Mouse (Mus musculus): Measurements from ENCODE around the gene Smarca4.
"Not testable (repeated sequence)": the region's sequence is repeated elsewhere in the genome, so short reads cannot be mapped to it uniquely, and the experiment has no call there.

Gene Smarca4

DNA sequence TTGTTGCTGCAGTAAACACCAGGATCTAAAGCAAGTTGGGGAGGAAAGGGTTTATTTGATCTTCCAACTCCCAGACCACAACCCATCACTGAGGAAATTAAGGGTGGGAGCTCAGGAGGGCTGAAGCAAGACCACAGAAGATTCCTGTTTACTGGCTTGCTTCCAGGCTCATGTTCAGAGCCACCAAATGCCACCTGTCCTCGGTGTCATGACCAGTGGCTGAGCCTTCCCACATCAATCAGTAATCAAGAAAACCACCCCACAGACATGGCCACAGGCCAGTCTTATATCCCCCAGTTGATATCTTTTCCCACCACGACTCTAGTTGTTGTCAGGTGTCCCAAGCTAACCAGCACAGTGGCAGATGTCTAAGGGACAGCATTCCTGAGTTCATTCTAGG lies 37.3 kb downstream of the Smarca4 start:
- CTCF ChIA-PET = no interaction called here

DNA sequence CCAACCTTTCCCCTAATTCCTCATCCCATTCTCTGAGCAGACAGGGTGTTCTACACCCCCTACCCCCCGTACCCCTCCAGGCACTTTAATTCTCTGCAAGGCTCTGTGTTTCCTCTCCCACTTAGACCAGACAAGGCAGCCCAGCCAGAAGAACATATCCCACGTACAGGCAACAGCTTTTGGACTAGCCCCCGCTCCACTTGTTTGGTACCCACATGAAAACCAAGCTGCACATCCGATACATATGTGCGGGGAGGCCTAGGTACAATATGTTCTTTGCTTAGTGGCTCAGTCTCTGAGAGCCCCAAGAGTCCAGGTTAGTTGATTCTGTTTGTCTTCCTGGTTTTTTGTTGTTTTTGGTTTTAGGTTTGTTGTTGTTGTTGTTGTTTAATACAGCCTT lies 46.1 kb downstream of the Smarca4 start:
- CTCF ChIA-PET = no interaction called here

DNA sequence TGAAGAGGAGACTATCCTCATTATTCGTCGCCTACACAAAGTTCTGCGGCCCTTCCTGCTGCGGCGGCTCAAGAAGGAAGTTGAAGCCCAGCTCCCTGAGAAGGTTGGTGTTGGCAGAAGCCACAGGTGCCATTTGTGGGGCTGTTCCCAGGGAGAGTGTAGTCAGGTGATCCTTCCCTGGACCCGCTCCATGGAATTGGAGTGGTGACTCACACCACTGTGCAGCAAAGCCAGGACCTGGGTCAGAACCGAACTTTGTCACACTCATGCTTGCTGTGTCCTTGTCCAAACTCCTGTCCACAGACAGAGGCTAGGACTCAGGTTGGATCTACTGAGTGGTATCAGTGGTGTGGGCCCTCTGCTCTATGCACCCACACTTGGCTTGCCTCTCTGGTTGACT lies 53.0 kb downstream of the Smarca4 start:
- CTCF ChIA-PET = no interaction called here

DNA sequence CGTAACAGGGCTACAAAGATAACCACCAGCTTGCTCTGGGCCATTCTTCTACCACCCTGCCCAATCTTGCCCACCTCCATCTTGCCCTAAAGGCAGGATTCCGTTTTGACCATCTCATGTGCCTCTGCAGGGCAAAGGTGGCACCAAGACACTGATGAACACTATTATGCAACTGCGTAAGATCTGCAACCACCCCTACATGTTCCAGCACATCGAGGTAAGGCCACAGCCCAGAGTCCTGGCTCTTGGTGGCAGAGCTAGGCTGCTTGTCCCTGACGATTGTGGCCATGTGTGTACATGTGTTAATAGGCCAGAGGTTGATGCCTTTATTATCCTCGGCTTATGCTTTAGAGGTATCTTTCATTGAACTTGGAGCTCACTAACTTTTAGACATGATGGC lies 54.4 kb downstream of the Smarca4 start:
- CTCF ChIA-PET = no interaction called here

DNA sequence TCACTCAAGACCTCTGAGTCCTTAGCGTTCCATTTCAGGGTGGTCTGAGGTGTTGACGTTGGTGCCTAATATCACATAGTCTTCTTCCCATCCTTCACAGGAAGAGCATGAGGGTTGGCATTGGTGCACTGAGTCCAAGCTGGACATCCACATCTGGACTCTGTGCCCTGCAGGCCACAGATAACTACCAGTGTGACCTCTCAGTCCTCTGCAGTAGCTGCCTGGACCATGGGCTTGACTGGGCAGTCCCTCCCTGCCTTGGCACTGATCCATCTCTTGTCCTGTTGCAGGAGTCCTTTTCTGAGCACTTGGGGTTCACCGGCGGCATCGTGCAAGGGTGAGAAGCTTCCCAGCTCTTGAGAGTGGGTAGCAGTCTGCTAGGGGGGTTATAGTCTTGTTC lies 55.8 kb downstream of the Smarca4 start:
- CTCF ChIA-PET = no interaction called here

DNA sequence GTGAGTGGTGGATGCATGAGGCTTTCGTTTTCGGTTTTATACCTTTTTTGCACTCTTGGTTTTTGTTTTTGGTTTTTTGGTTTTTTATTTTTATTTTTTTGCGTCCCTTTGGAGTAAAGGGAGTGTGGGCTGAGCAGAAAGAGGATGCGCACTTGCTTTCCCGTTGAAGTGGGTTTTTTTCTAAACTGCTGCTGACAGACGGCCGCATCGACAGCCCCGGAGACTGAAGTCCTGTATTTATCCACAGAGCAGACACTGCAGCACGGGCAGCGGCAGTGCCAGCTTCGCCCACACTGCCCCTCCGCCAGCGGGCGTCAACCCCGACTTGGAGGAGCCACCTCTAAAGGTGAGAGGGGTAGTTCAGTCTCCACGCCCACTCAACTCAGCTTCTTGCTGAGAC lies 61.7 kb downstream of the Smarca4 start:
- CTCF ChIA-PET = no interaction called here

DNA sequence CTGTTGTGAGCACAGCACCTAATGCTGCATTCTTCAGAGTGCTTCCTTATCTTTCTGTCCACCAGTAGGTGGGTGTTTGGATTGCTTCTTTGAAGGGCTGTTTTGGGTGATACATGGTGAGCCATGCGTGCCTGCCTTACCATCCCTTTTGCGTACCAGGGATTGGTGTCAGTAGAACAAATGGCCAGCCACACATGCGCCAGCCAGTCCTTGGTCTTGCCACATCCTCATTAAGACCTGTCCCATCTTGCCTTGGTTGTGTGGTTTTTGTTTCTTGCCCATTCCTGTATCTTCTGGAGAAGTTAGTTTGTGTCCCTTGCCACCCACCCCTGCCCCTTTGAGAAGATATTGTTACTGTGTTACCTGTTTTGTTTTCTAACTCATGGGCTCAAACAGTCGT lies 64.5 kb downstream of the Smarca4 start:
- CTCF ChIA-PET = no interaction called here

DNA sequence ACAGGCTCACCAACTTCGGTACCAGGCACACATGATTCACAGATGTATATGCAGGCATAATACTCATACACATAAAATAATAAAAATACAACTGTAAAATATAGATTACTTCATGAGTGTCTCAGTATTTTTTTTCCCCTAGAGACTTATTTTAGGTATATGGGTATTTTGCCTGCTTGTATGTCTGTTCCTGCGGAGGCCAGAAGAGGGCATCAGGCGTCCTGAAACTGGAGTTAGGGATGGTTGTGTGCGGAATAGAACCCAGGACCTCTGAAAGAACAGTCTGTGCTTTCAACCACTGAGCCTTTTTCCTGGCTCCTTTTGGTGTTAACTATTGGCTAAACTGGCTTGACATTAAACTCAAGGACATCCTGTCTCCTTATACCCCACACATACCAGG lies 66.9 kb downstream of the Smarca4 start:
- CTCF ChIA-PET = no interaction called here

DNA sequence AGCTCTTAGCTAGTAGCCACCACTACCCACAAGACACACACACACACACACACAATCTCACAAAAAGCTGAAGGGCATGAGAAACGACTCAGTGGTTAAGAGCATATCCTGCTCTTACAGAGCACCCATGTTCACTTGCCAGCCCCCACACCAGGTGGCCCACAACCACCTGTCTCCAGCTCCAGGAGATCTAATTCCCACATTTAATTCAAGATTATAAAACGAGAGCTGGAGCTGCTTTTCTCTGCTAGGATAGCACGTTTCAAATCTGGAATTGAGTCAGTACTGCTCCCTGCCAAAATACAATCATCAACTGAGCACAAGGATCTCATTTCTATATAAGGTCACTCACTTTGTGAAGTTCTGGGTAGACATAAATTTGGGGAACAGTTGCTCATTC lies 67.9 kb downstream of the Smarca4 start:
- CTCF ChIA-PET = no interaction called here

DNA sequence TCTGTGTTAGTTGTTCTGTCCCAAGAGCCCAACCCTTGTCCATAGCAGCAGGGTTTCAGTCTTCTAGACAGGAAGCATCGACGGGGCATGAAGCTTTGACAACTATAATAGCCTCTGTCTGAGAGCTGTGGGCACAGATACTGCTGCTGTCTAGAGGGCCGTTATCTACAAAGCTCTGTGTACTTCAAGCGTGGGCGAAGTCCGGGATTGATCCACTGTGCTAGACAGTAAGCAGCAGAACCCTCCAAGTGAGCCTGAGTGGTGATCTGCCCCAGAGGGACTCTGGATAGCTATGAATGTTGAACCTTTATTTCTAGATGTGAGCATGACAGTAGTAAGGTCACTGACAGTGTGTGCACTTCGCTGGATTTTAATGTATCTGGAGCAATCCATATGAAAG lies 72.6 kb downstream of the Smarca4 start:
- CTCF ChIA-PET = interaction anchor here (0.6 kb wide), 1 partner anchor 14 kb away, joined by 3 read pairs; no protein-coding TSS in a partner anchor

DNA sequence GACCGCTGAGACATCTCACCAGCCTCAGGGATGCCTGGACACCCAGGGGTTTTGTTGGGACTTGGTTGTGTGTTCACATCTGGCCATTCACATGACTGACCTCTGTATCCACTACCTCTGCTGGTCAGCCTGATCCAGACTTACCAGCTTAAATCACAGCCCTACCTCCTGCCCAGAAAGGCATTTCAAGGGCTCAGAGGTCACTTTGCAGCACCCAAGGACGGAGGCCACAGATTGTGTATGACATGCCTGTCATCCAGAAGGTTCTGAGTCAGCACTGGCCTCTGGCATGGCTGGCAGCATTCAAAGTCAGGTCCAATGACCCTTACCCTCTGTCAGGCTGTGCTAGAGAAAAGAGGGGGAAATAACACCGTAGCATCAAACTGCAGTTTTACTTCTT lies 74.1 kb downstream of the Smarca4 start:
- CTCF ChIA-PET = no interaction called here

DNA sequence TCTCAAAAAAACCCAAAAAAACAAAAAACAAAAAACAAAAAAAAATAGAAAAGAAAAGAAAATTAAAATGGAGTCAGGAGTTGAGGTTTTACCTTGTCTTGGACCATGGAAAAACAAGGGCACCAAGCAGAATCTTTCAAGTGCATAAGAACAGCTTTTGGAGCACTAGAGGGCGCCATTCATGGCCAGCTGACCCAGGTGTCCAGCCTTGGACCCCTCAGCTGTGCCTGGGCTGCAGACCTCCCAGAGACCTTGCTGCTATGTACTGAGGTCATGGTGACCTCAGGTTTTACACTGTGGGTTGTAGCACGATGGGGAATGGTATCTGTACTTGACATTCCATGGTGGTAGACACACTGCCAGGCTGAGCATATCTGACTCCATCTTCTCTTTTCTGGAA lies 75.9 kb downstream of the Smarca4 start:
- CTCF ChIA-PET = no interaction called here

DNA sequence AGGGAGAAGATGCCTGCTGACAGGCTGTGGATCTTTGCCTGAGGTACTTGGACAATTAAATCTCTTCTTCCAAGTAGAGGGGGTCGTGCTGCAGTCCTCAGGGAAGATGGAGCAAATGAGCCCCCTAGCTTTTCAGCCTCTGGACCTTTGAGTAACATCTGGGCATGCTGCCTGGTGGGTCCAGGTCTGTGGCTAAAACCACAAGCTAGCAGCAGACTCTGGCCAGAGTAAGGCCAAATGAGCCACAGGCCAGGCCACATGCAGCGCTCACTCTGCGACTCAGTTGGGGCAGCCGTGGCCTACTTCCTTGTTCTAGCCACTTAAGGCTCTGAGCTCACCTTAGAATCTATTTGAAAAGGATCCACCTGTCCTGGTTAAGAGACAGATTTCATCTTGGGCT lies 76.5 kb downstream of the Smarca4 start:
- CTCF ChIA-PET = no interaction called here

DNA sequence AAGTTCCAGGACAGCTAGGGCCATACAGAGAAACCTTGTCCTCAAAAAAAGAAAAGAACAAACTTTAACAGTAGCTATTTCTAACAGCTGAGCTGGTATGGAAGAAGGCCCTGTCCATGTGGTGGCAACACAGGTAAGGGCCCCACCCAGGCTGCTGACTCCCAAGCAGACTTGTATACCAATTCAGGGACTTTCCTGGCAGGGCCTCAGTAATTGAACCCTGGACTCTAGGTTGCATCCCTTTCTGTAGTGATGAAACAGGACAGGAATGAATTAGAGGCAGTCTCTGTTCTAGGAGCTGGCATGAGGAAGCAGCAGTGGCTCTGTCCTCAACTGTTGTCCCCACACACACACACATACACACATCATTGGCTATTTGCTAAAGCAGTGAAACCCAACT lies 78.1 kb downstream of the Smarca4 start:
- CTCF ChIA-PET = no interaction called here

DNA sequence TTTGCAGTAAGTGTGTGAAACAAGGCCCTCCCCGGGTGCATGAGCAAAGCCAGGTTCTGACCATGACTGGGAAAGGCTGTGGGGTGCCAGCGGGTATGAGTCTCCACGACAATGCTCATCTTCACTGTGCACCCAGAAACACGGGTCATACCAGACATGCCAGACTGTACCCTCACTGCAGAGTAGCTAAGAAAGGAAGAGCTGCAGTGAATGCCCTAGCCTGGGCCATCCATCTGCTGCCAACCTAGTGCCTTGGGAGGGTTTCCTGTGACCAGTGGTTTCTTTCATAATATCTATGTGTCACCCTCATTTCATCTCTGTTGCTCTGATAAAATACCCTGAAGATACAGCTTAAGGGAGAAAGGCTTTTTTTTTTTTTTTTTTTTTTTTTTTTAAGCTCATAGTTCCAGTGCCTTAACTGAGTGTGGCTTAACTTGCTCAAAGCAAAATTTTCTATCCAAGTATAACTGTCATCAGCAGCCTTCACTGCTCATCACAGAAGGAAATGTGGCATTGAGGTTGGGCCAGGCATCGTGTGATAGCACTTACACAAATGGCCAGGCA lies 79.3 kb downstream of the Smarca4 start:
- CTCF ChIA-PET = no interaction called here

DNA sequence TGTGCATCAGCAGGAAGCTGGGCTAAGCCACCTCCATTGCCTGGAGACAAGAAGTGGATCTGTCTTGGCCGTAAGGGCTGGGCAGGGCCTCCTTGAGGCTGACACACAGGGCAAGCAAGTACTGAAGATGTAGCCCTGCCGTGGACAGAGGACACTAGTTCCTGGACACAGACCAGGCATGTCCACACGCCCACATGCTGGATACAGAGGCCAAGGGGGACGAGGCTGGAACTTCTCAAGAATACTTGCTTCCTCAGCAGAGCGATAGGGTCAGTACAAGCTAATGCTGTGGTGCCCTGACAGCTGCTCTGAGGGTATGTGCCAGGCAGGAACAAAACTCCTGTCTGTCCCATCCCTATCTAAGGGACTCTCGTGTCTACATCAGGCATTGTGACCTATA lies 81.2 kb downstream of the Smarca4 start:
- CTCF ChIA-PET = no interaction called here

DNA sequence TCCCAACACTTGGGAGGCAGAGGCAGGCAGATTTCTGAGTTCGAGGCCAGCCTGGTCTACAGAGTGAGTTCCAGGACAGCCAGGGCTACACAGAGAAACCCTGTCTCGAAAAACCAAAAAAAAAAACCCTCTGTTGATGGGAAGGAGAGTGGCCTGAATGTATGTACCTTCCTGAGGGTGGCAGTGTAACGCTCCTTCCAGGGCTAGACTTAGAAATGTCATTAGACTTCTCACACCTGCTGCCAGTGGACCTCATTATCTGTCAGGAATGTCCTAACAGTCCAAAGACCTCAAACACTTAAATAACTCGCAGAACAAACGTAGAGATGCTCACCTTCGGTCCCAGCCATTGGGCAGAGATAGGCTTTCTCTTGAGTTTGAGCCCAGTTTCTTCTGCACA lies 83.3 kb downstream of the Smarca4 start:
- CTCF ChIA-PET = not testable (repeated sequence)

DNA sequence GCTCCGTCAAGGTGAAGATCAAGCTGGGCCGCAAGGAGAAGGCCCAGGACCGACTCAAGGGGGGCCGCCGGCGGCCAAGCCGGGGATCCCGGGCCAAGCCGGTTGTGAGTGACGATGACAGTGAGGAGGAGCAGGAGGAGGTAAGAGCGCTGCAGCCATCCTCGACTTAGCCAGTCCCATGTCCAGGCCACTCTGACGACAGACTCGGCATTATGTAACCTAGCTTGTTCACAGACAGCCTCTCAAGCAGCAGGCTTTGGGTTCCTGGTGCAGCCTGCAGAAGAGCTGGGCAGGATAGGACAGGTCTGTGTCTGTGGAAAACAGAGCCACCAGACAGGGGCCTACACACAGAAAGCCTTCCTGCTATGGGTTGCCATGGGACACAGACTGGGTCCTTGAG lies 85.1 kb downstream of the Smarca4 start:
- CTCF ChIA-PET = no interaction called here

DNA sequence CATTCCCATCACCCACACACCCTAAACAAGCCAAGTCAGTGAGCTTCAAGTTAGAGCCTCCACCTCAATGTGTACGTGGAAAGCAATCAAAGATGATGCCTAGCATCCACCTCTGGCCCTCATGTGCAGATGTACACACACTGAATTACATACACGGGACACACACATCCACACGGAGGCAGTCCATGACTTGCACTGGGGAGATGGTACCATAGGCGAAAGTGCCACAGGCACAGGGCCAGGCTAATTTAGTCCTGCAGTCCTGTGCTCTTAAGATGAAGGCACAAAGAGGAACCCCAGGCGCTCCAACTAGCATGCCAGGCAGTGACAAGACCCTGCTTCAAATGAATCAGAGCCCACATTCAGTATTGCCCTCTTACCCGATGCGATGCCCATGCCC lies 87.5 kb downstream of the Smarca4 start:
- CTCF ChIA-PET = no interaction called here

DNA sequence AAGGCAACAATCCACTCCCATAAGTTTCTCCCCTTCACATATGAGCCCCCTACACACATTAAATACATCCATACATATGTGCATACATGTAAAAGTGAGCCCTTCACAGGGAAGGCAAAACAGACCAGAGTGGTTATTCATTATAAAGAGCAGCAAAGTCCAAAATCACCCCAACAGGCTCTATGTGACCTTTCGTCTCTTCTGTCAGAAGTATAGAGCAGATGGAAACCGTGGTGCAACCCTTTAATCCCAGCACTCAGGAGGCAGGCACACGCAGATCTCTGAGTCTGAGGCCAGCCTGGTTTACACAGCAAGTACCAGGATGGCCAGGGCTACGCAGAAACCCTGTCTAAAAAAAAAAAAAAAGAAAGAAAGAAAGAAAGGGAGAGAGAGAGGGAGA lies 90.1 kb downstream of the Smarca4 start:
- CTCF ChIA-PET = interaction anchor here (0.7 kb wide), 1 partner anchor 334 kb away, joined by 5 read pairs; no protein-coding TSS in a partner anchor

DNA sequence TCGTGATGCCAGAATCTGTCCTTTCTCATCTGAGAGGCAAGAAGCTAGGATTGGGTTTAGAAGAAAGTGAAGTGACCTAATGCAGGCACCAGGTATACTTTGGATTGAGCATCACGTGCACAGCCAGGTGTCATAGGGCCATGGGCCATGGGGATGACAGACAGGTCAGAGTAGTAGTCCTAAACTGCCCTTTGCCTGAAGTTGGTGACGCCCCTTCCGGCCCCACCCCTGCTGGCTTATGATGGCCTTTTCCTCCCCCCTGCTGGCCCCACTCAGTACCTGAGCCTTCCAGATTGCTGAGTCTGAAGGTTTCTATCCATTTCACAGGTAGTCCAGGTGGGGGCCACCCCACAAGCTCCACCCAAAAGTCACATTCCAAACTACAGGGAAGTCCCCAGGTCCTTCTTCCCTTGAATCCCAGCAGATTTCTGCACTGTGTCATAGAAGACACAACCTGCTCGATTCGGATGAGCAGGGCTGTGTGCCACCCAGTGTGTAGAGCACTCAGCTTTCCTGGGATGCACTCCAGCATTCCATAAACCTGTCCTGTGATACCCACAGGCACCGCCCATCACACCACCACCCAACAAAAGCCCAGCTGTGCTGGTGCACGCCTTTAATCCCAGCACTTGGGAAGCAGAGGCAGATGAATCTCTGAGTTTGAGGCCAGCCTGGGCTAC lies 90.8 kb downstream of the Smarca4 start:
- CTCF ChIA-PET = interaction anchor here (0.7 kb wide), 1 partner anchor 333 kb away, joined by 5 read pairs; no protein-coding TSS in a partner anchor

DNA sequence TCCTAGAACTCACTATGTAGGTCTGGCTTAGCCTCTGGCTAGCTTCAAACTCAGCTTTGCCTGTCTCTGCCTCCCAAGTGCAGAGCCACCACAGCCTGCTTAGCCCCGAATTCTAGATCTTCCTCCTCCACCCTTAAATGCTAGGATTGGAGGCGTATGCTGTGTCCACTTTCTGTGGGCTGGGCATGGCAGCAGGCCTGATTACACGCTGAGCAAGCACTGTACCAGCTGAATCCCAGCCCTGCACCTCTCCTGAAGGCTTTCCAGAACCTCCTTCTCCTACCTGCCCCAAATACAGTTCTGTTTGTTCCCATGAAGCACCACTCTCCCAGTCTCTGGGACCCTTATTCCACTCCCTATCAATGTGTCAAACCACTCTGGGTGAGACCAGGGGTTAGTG lies 93.4 kb downstream of the Smarca4 start:
- CTCF ChIA-PET = no interaction called here

DNA sequence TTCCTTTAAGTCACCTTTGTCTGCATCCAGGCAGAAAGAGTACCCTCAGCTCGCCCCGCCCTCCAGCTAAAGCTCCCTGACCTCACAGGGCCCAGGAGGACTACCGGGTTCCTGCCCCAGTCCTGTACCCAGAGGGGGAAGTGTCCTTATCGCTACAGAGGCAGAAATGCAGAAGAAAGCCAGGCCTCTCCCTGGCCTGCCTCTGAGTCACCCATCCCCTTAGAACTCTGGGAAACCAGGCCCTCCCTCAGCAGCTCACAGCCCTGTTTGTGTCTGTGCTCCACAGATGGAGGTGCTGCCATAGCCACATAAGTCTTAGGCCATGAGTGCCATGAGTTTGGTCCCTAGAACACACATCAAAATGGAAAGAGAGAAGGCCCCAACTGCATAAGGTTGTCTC lies 99.3 kb downstream of the Smarca4 start:
- CTCF ChIA-PET = no interaction called here

DNA sequence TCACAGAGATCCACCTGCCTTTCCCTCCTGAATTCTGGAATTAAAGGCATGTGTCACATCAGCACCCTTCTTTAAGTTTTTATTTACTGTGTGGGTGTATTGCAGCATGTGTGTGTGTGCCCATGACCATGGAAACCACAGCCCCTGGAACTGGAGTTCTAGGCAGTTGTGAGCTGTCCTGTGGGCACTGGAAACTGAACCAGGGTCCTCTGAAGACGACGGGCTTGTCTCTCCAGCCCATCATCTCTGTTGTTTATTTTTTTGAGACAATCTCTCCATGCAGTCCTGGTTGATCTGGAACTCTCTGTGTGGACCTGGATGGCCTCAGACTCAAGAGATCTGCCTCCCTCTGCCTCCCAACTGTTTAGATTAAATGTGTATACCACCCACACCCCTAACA lies 101.0 kb downstream of the Smarca4 start:
- CTCF ChIA-PET = no interaction called here
